Mouse (Mus musculus) intestine, embryonic 14.5 days (tissue): ENCODE data around the gene Pitpnc1. TPM values are rescaled to one million over a fixed set of nuclear protein-coding genes. Genes with fewer than 3 reads are reported as not detected.

Source experiments
- ATAC-seq: fragments of 200-750 bp; cut with Nextera tagmentation; replicated peaks from 2 replicates; pipeline ENCODE4 v1.8.0; 2017; ENCODE audit warnings: low read depth, moderate number of reproducible peaks, moderate TSS enrichment, moderate library complexity; ENCODE audit not compliant: low FRiP score, low TSS enrichment
- DNase-seq: peaks from one replicate; pipeline ENCODE4 v3.0.0-alpha.2; 2018; ENCODE audit warnings: low spot score
- H3K27ac ChIP-seq: fragments of 300-500 bp; sonication (generic); 2 replicates; pipeline ENCODE4 v1.5.1; 2014; ENCODE audit warnings: low read depth, mild to moderate bottlenecking, control low read depth
- H3K27me3 ChIP-seq: fragments of 300-500 bp; sonication (generic); replicated peaks from 2 replicates; pipeline ENCODE4 v1.6.1; 2014; ENCODE audit warnings: low read length, control low read depth; ENCODE audit not compliant: control insufficient read depth, insufficient read depth
- H3K36me3 ChIP-seq: fragments of 300-500 bp; sonication (generic); 2 replicates; pipeline ENCODE4 v1.6.1; 2014; ENCODE audit warnings: low read length, control low read depth; ENCODE audit not compliant: control insufficient read depth, insufficient read depth
- H3K4me1 ChIP-seq: fragments of 300-500 bp; sonication (generic); replicated peaks from 2 replicates; pipeline ENCODE4 v1.6.1; 2014; ENCODE audit warnings: low read length, control low read depth, mixed read lengths; ENCODE audit not compliant: control insufficient read depth, insufficient read depth
- H3K4me2 ChIP-seq: fragments of 300-500 bp; sonication (generic); 2 replicates; pipeline ENCODE4 v1.6.1; 2014; ENCODE audit warnings: low read length
- H3K4me3 ChIP-seq: fragments of 300-500 bp; sonication (generic); 2 replicates; pipeline ENCODE4 v1.5.1; 2014; ENCODE audit warnings: low read depth, low read length, control low read depth, mixed read lengths
- H3K9ac ChIP-seq: fragments of 300-500 bp; sonication (generic); 2 replicates; pipeline ENCODE4 v1.6.1; 2014; ENCODE audit warnings: mild to moderate bottlenecking, low read length
- H3K9me3 ChIP-seq: fragments of 300-500 bp; sonication (generic); 2 replicates; pipeline ENCODE4 v1.6.1; 2016; ENCODE audit warnings: low read length, control low read depth; ENCODE audit not compliant: control insufficient read depth
- WGBS: fragments of 180-500 bp; shearing (Covaris S2); extraction: QIAGEN DNeasy Blood & Tissue Kit; methylation state at CpG from one replicate; pipeline ENCODE4 v1.1.7; 2014; 5-methylcytosine and 5-hydroxymethylcytosine counted together
- polyA plus RNA-seq: library from polyadenylated mRNA; unstranded; fragments of >200 nt; fragmentation: Nextera tagmentation; extraction: Ambion mirVana; gene quantifications from 2 replicates; pipeline ENCODE4 v1.2.1, GENCODE M21; 2014

Pitpnc1 gene
- polyA plus RNA-seq, 1 experiment from 2014 or later: 18.2 TPM

DNA sequence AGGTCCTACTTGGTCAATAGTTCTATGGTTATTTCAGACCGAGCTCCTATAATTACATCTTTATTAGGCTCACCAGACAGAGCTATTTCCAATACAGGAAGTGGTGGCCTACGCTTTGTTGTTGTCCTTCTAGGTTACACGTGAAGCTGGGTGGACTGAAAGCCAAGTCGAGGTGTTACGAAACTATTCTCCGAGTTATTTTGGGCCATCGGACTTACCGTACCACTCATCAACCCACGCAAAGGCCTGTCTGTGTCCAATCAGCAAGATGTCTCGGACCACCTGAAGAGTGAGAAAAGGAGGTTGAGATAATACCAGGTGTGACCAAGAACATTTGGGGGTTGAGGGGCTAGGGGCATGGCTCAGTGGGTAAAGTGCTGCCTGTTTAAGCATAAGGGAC is 244.5 kb downstream of the Pitpnc1 start:
- WGBS: 88% methylated on average over 10 of the region's 10 CpGs
- Histone ChIP-seq H3K4me1 (no peaks in the 10 kb centered on the region; the same call in 1 of the 2 replicates), H3K9me3 (no peaks in the 10 kb centered on the region), H3K4me3 (no peak overlapping the region), H3K27ac (no peak overlapping the region), H3K36me3 (peaks cover 2% of the 10 kb centered on the region; the same call in 1 of the 2 replicates), H3K27me3 (no peaks in the 10 kb centered on the region), H3K4me2 (no peak overlapping the region), H3K9ac (no peak overlapping the region)
- DNase-seq (no peak), ATAC-seq (no peak)

DNA sequence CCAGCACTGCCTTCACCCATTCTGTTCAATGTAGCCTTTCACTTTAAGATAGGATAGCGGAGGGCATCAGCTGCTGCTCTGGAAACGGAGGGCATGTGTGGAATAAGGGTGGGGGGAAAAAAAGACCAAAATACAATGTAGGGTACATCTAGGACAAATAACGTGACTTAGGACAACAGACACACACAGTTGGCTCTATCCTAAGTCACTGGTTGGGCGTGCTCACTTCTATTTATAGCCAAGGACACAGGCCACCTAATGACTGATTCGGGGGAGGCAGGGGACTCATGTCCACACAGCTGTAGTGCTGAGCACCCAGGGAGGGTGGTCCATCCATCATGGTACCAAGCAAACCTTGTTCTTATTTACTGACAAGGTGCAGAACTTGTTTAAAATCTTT is 245.2 kb downstream of the Pitpnc1 start:
- H3K36me3 ChIP-seq: peaks cover 2% of the 10 kb centered on the region; the same call in 1 of the 2 replicates
- no peak overlapping the region for H3K9ac ChIP-seq
- no peak overlapping the region for H3K4me3 ChIP-seq
- ATAC-seq (no peak), DNase-seq (no peak)
- no peaks in the 10 kb centered on the region for H3K9me3 ChIP-seq
- no peak overlapping the region for H3K27ac ChIP-seq
- no peak overlapping the region for H3K4me2 ChIP-seq
- no peaks in the 10 kb centered on the region for H3K27me3 ChIP-seq
- 84% methylated on average over 5 of the region's 5 CpGs for WGBS
- no peaks in the 10 kb centered on the region; the same call in 1 of the 2 replicates for H3K4me1 ChIP-seq

DNA sequence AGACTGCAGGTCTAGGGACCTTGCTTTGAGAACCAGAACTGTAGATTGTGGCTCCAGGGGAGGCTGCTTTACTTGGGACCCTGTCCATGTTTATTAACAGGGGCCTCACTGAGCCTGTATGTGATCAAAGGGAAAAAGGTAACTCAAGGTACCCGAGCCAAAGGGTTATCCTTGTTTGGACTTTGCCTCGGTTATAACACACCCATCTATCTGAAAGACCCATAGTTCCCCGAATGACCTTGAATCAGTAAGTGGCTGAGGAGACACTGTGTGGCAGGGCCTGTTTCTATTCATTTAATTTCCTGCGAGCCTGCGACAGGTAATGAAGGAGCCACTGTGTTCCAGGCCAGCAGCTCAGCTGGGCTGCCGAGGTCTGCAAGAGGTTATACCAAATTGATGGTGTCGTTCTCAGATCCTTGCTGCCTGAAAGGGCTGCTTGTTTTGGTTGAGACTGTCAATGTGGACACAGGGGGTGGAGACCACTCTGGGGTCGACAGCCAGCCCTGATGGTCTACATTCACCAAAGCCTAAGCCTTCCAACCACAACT is 246.8 kb downstream of the Pitpnc1 start:
- Histone ChIP-seq H3K4me3 (no peak overlapping the region), H3K4me1 (no peaks in the 10 kb centered on the region; the same call in 1 of the 2 replicates), H3K36me3 (peaks cover 2% of the 10 kb centered on the region; the same call in 1 of the 2 replicates), H3K9ac (no peak overlapping the region), H3K27me3 (no peaks in the 10 kb centered on the region), H3K27ac (no peak overlapping the region), H3K9me3 (no peaks in the 10 kb centered on the region), H3K4me2 (no peak overlapping the region)
- 51% methylated on average over 8 of the region's 8 CpGs for WGBS
- DNase-seq (no peak), ATAC-seq (no peak; the same call in 1 of the 2 replicates)

DNA sequence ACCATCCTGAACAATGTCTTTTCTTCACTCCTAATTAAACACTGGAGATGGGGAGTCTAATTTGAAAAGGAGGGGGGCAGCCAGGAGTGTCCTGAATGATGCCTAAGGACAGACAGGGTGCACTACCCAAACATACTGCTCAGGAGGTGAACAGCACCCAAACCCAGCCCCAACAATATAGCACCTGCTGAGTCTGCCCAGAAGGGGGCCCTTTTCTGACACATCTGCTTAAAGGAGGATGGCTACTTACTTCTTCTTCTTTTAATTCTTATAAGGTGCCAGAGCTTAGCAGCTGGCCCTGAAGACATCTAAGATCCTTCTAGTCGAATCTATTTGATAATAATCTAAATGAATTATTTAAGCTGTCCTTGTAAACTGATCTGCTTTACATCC is 247.3 kb downstream of the Pitpnc1 start:
- no peak overlapping the region for H3K4me3 ChIP-seq
- no peaks in the 10 kb centered on the region for H3K27me3 ChIP-seq
- WGBS: 43% methylated on average over 1 of the region's 1 CpGs
- H3K4me2 ChIP-seq: no peak overlapping the region
- H3K9me3 ChIP-seq: no peaks in the 10 kb centered on the region
- ATAC-seq (no peak), DNase-seq (no peak)
- peaks cover 2% of the 10 kb centered on the region; the same call in 1 of the 2 replicates for H3K36me3 ChIP-seq
- H3K4me1 ChIP-seq: no peaks in the 10 kb centered on the region; the same call in 1 of the 2 replicates
- H3K27ac ChIP-seq: no peak overlapping the region
- H3K9ac ChIP-seq: no peak overlapping the region

DNA sequence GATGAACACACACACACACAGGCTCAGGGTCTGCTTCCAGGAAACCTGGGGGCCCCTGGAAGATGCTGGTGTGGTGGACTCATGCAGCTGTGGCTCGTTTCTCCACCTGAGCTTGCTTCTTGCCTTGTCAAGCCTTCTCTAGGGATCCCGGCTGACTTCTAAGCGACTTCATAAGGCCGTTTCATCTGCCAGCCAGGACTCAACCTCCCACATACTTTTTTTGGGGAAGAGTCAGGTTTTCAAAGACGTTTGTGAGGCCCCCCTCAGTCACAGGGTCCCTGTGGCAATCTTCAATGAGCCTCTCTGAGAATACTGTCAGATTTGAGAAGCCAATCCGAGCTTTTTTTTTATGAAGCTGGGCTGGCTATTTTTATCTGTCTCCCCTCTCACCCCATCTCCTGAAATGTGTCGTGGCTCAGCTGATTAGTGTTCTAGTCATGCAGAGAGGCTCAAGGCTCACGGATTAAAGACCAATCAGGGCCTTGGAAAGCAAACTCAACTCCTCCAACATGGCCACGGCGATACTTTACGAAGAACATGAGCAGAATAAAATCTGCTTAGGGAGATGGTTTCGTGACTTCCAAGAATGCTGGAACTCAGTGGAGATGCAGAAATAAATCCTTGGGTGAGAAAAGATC is 247.8 kb downstream of the Pitpnc1 start:
- Histone ChIP-seq H3K4me3 (no peak overlapping the region), H3K36me3 (peaks cover 2% of the 10 kb centered on the region; the same call in 1 of the 2 replicates), H3K27me3 (no peaks in the 10 kb centered on the region), H3K9me3 (no peaks in the 10 kb centered on the region), H3K4me2 (no peak overlapping the region), H3K27ac (no peak overlapping the region), H3K4me1 (no peaks in the 10 kb centered on the region; the same call in 1 of the 2 replicates), H3K9ac (no peak overlapping the region)
- ATAC-seq: no peak
- no peak for DNase-seq
- 68% methylated on average over 12 of the region's 12 CpGs for WGBS

DNA sequence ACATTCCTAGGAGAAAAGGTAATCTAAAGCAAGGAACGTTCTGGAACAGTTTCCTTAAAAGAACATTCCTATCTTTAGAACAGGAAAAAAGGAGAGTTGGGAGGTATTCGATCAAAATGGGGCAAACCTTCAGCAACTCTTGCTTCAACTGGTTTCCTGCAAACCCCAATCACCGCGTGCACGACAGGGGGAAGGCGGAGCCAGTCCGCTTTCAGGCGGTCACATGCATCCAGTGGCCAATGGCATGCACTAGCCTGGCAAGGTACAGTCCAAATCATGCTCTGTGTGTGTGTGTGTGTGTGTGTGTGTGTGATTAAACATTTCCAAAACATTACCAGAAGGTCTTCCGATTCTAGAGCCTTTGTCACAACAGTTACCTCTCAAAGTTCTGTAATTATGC is 255.4 kb downstream of the Pitpnc1 start:
- 87% methylated on average over 9 of the region's 9 CpGs for WGBS
- no peaks in the 10 kb centered on the region for H3K9me3 ChIP-seq
- no peak for ATAC-seq

DNA sequence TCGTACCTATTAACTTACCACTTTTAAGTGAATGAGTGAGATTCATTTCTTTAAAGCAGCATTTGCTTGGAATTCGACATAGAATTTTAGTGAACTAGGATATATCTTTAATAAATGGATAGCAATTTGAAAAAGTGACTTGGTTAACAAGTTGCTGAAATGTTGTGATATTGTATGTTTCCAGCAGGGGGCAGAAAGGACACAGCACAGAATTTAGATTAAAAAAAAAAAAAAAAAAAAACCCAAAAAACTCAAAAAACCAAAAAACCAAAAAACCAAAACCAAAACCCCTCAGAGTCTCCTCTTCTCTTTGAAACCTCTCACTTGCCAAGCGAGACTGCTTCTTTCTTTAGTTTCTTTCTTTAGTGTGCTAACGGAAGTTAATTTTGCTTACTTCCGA is 256.8 kb downstream of the Pitpnc1 start:
- Histone ChIP-seq H3K4me2 (no peak overlapping the region), H3K27me3 (no peaks in the 10 kb centered on the region), H3K4me1 (no peaks in the 10 kb centered on the region), H3K9ac (no peak overlapping the region), H3K27ac (no peak overlapping the region), H3K9me3 (no peaks in the 10 kb centered on the region), H3K4me3 (no peak overlapping the region), H3K36me3 (peaks cover 8% of the 10 kb centered on the region)
- ATAC-seq (no peak), DNase-seq (no peak)
- 74% methylated on average over 5 of the region's 5 CpGs for WGBS

More for the DNA sequence above, 255.4 kb downstream of the Pitpnc1 start:
- H3K4me3 ChIP-seq: no peak overlapping the region
- DNase-seq: no peak
- no peaks in the 10 kb centered on the region for H3K27me3 ChIP-seq
- no peak overlapping the region for H3K27ac ChIP-seq
- H3K4me2 ChIP-seq: no peak overlapping the region
- no peak overlapping the region for H3K9ac ChIP-seq
- H3K4me1 ChIP-seq: no peaks in the 10 kb centered on the region
- H3K36me3 ChIP-seq: peaks cover 8% of the 10 kb centered on the region

DNA sequence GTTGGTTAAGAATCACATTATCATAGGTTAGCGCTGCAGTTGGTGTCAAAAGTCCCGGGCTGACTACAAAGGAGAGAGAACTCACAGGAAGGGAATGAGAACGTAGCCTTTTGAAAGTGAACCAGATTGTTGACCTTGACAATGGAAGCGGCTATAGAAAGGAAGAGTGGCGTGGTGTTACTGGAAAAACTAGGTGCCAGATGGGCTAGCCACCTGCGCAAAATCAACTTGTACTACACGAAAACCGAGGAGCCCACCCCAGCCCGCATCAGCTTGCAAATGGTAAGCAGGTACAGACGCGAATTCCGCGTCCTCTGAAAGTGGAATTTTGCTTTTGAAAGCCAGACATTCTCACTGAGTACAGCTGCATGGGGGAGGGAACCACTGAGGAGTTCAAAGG is 260.7 kb downstream of the Pitpnc1 start:
- Histone ChIP-seq H3K36me3 (peaks cover 9% of the 10 kb centered on the region; the same call in 1 of the 2 replicates), H3K4me3 (no peak overlapping the region), H3K27me3 (no peaks in the 10 kb centered on the region), H3K27ac (no peak overlapping the region), H3K4me1 (no peaks in the 10 kb centered on the region), H3K9me3 (no peaks in the 10 kb centered on the region), H3K9ac (no peak overlapping the region), H3K4me2 (no peak overlapping the region)
- WGBS: 89% methylated on average over 13 of the region's 13 CpGs
- DNase-seq (no peak), ATAC-seq (no peak)

DNA sequence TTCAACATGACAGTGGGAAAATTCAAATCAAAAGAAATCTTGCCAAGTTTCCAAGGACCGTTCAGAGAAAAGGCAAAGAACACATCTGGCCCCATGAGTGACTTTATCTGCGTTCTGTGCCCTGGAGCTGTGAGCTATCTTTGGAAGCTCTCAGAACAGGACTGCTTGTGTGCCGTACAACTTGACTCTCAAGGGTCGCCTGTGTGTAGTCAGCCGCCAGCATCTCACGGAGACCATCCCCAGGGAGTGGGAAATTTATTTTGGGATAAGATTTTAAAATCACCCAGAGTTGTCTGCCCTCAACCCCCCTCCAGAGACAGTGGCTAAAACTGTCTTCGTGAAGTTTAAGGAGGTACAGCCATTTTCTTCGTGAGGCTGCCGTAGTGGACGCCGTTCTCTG is 268.7 kb downstream of the Pitpnc1 start:
- Histone ChIP-seq H3K4me1 (no peaks in the 10 kb centered on the region), H3K27me3 (no peaks in the 10 kb centered on the region), H3K4me2 (no peak overlapping the region), H3K9ac (no peak overlapping the region), H3K4me3 (no peak overlapping the region), H3K36me3 (no peaks in the 10 kb centered on the region), H3K9me3 (no peaks in the 10 kb centered on the region), H3K27ac (no peak overlapping the region)
- no peak for DNase-seq
- 84% methylated on average over 11 of the region's 11 CpGs for WGBS
- no peak for ATAC-seq
